Mouse (Mus musculus) myocyte (in vitro differentiated cells): ENCODE results near the gene Ptprz1. TPM values are rescaled to one million over a fixed set of nuclear protein-coding genes. Genes with fewer than 3 reads are reported as not detected.

ENCODE experiments used
- H3K27me3 ChIP-seq: one replicate; pipeline ENCODE4 v1.6.1; 2011; ENCODE audit not compliant: control insufficient read depth, insufficient read depth, insufficient read length
- H3K36me3 ChIP-seq: one replicate; pipeline ENCODE4 v1.6.1; 2011; ENCODE audit not compliant: control insufficient read depth, insufficient read depth
- H3K4me2 ChIP-seq: one replicate; pipeline ENCODE4 v1.6.1; 2011; ENCODE audit warnings: low read depth, control low read depth
- H3K4me3 ChIP-seq: one replicate; pipeline ENCODE4 v1.5.1; 2011; ENCODE audit warnings: mild to moderate bottlenecking, control low read depth, moderate library complexity
- H3K79me2 ChIP-seq: one replicate; pipeline ENCODE4 v1.6.1; 2011; ENCODE audit not compliant: control insufficient read depth, insufficient read depth
- H3ac ChIP-seq: one replicate; pipeline ENCODE4 v1.6.1; 2011; ENCODE audit not compliant: control insufficient read depth, insufficient read length
- CEBPB ChIP-seq: IDR thresholded peaks from 2 replicates; pipeline ENCODE4 v1.6.1; 2011; ENCODE audit warnings: mild to moderate bottlenecking, moderate library complexity; ENCODE audit not compliant: poor library complexity, insufficient read depth, severe bottlenecking
- E2F4 ChIP-seq: IDR thresholded peaks from one replicate; pipeline ENCODE4 v1.6.1; 2011; ENCODE audit warnings: mild to moderate bottlenecking, control low read depth, moderate library complexity; ENCODE audit not compliant: insufficient read depth
- MAX ChIP-seq: IDR thresholded peaks from one replicate; pipeline ENCODE4 v1.6.1; 2011; ENCODE audit warnings: low read depth, mild to moderate bottlenecking, control low read depth
- MYOD1 ChIP-seq, 3 experiments: IDR thresholded peaks; one replicate each; pipeline ENCODE4 v1.6.1; 2011; ENCODE audit warnings: control low read depth in 2 of 3, low read depth in 2 of 3, mild to moderate bottlenecking in 2 of 3, moderate library complexity in 1 of 3; ENCODE audit not compliant: insufficient read length in 2 of 3, control insufficient read depth in 1 of 3
- MYOG ChIP-seq, 3 experiments: IDR thresholded peaks; one replicate each; pipeline ENCODE4 v1.6.1; 2011; ENCODE audit warnings: control low read depth in 2 of 3, low read depth in 2 of 3, mild to moderate bottlenecking in 2 of 3; ENCODE audit not compliant: insufficient read length in 2 of 3, control insufficient read depth in 1 of 3, insufficient read depth in 1 of 3
- POLR2A ChIP-seq: IDR thresholded peaks from one replicate; pipeline ENCODE4 v1.6.1; 2011; ENCODE audit warnings: low read depth, mild to moderate bottlenecking, control low read depth, moderate library complexity; ENCODE audit not compliant: insufficient read length
- POLR2AphosphoS2 ChIP-seq: IDR thresholded peaks from one replicate; pipeline ENCODE4 v1.6.1; 2011; ENCODE audit warnings: low read depth, control low read depth; ENCODE audit not compliant: insufficient read length
- REST ChIP-seq: IDR thresholded peaks from one replicate; pipeline ENCODE4 v1.6.1; 2011; ENCODE audit warnings: mild to moderate bottlenecking, control low read depth, moderate library complexity; ENCODE audit not compliant: insufficient read depth, insufficient read length
- SRF ChIP-seq: IDR thresholded peaks from one replicate; pipeline ENCODE4 v1.6.1; 2011; ENCODE audit warnings: low read depth; ENCODE audit not compliant: control insufficient read depth, insufficient read length
- TCF12 ChIP-seq: IDR thresholded peaks from one replicate; pipeline ENCODE4 v1.6.1; 2011; ENCODE audit warnings: mild to moderate bottlenecking, control low read depth; ENCODE audit not compliant: poor library complexity, insufficient read depth, severe bottlenecking
- TCF3 ChIP-seq: IDR thresholded peaks from one replicate; pipeline ENCODE4 v1.6.1; 2011; ENCODE audit warnings: low read depth, control low read depth; ENCODE audit not compliant: insufficient read length
- USF1 ChIP-seq: IDR thresholded peaks from one replicate; pipeline ENCODE4 v1.6.1; 2011; ENCODE audit warnings: low read depth, mild to moderate bottlenecking, control low read depth, moderate library complexity
- polyA plus RNA-seq: library from polyadenylated mRNA; unstranded; fragments of >200 nt; fragmentation: generic; extraction: Trizol; gene quantifications from one replicate; pipeline ENCODE4 v1.2.1, GENCODE M21; 2012; ENCODE audit warnings: missing spikeins

The Ptprz1 gene
- polyA plus RNA-seq, 1 experiment = not detected

GRCm38 (mm10) chr6:22922880-22923279 lies 47.6 kb downstream of the Ptprz1 start:
- Histone ChIP-seq H3K4me2 (no peak overlapping the region), H3K27me3 (no peaks in the 10 kb centered on the region), H3K36me3 (no peaks in the 10 kb centered on the region), H3K4me3 (no peak overlapping the region), H3ac (no peak overlapping the region), H3K79me2 (no peaks in the 10 kb centered on the region)
- TF ChIP-seq USF1 (no peak), TCF12 (no peak), CEBPB (no peak), MYOD1 (IDR thresholded peaks at IDR 0.05; ENCODE audit: control insufficient read depth in 1 of 3, insufficient read length in 2 of 3, low read depth in 2 of 3) (no peak), MYOG (IDR thresholded peaks at IDR 0.05; ENCODE audit: control insufficient read depth in 1 of 3, insufficient read depth in 1 of 3, insufficient read length in 2 of 3, low read depth in 2 of 3) (no peak), SRF (no peak), REST (no peak)

GRCm38 (mm10) chr6:22932768-22933265 lies 57.5 kb downstream of the Ptprz1 start:
- Histone ChIP-seq H3K27me3 (no peaks in the 10 kb centered on the region), H3K36me3 (no peaks in the 10 kb centered on the region), H3K4me2 (no peak overlapping the region), H3K79me2 (no peaks in the 10 kb centered on the region), H3ac (no peak overlapping the region), H3K4me3 (no peak overlapping the region)
- TF ChIP-seq REST = no peak
- no peak for TF ChIP-seq CEBPB
- no peak for TF ChIP-seq MYOD1 (IDR thresholded peaks at IDR 0.05; ENCODE audit: control insufficient read depth in 1 of 3, insufficient read length in 2 of 3, low read depth in 2 of 3)
- no peak for TF ChIP-seq TCF3
- no peak for TF ChIP-seq POLR2A
- no peak for TF ChIP-seq MYOG (IDR thresholded peaks at IDR 0.05; ENCODE audit: control insufficient read depth in 1 of 3, insufficient read depth in 1 of 3, insufficient read length in 2 of 3, low read depth in 2 of 3)
- TF ChIP-seq MAX = no peak
- TF ChIP-seq TCF12 = no peak
- TF ChIP-seq POLR2AphosphoS2 = no peak
- TF ChIP-seq USF1 = no peak
- no peak for TF ChIP-seq SRF
- no peak for TF ChIP-seq E2F4

- H3K36me3 ChIP-seq = no peaks in the 10 kb centered on the region
- no peaks in the 10 kb centered on the region for H3K79me2 ChIP-seq
- no peak overlapping the region for H3K4me2 ChIP-seq
- H3K4me3 ChIP-seq = no peak overlapping the region
- no peak overlapping the region for H3ac ChIP-seq
- no peaks in the 10 kb centered on the region for H3K27me3 ChIP-seq
- TF ChIP-seq TCF12 = no peak
- no peak for TF ChIP-seq POLR2A
- no peak for TF ChIP-seq REST
- TF ChIP-seq POLR2AphosphoS2 = no peak
- no peak for TF ChIP-seq MYOD1 (IDR thresholded peaks at IDR 0.05; ENCODE audit: control insufficient read depth in 1 of 3, insufficient read length in 2 of 3, low read depth in 2 of 3)
- no peak for TF ChIP-seq E2F4
- no peak for TF ChIP-seq TCF3
- no peak for TF ChIP-seq CEBPB
- no peak for TF ChIP-seq MYOG (IDR thresholded peaks at IDR 0.05; ENCODE audit: control insufficient read depth in 1 of 3, insufficient read depth in 1 of 3, insufficient read length in 2 of 3, low read depth in 2 of 3)
- no peak for TF ChIP-seq SRF
- TF ChIP-seq USF1 = no peak
- no peak for TF ChIP-seq MAX
Measured at GRCm38 (mm10) chr6:22937126-22937525, 61.8 kb downstream of the Ptprz1 start.

GRCm38 (mm10) chr6:22937526-22937925 lies 62.2 kb downstream of the Ptprz1 start:
- Histone ChIP-seq H3K4me2 (no peak overlapping the region), H3K36me3 (no peaks in the 10 kb centered on the region), H3K4me3 (no peak overlapping the region), H3K79me2 (no peaks in the 10 kb centered on the region), H3K27me3 (no peaks in the 10 kb centered on the region), H3ac (no peak overlapping the region)
- TF ChIP-seq USF1 (no peak), TCF12 (no peak), CEBPB (no peak), TCF3 (no peak), REST (no peak), E2F4 (no peak), MYOD1 (IDR thresholded peaks at IDR 0.05; ENCODE audit: control insufficient read depth in 1 of 3, insufficient read length in 2 of 3, low read depth in 2 of 3) (no peak)

GRCm38 (mm10) chr6:22944191-22944590 lies 68.9 kb downstream of the Ptprz1 start:
- Histone ChIP-seq H3ac (no peak overlapping the region), H3K36me3 (no peaks in the 10 kb centered on the region), H3K4me3 (no peak overlapping the region), H3K79me2 (no peaks in the 10 kb centered on the region), H3K27me3 (no peaks in the 10 kb centered on the region), H3K4me2 (no peak overlapping the region)
- TF ChIP-seq TCF3 (no peak), CEBPB (no peak), E2F4 (no peak), TCF12 (no peak), REST (no peak), MYOG (IDR thresholded peaks at IDR 0.05; ENCODE audit: control insufficient read depth in 1 of 3, insufficient read depth in 1 of 3, insufficient read length in 2 of 3, low read depth in 2 of 3) (no peak), MAX (no peak), POLR2AphosphoS2 (no peak), POLR2A (no peak), SRF (no peak), MYOD1 (IDR thresholded peaks at IDR 0.05; ENCODE audit: control insufficient read depth in 1 of 3, insufficient read length in 2 of 3, low read depth in 2 of 3) (no peak), USF1 (no peak)
